Mouse (Mus musculus): ENCODE measurements at regions not wholly inside any gene's neighbourhood (a gene's known extent, or its start where the extent isn't known, plus 50 kb on each side); places are given as distances from the start of the nearest gene placed in this dataset.

DNA sequence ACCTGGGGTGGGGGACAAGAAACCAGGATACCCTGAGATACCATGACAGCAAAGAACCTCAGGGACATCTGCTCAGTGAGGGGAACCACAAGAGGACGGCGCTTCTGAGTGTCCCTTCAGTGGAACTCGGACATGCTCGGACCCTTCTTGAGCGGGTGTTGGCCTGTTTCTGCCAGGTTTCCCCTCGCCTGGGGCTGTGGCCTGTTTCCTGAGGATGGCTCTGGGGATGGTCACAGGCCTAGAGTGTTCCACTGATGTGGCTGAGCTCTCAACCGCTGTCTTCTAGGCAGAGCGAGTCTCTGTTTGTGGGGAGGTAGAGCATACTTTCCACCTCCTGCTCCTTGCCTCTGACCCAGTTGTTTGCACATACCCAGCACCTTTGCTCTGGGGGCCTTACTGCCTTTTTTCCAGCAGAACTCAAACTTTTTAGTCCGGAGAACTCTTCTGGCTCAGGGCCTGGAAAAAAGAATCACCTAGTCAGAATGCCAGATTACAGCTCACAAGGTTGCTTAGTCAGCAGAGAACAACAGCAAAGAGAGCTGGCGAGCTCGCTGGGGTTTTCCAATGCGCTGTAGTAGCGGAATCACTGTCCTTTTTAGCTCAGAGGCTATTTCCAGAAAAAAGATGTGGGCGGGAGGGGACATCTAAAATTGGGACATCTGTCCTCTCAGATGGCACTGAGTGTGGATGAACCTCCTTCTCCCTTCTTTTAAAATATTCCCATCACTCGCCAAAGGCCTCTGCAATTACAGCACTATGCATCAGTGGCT is 65.3 kb downstream of the Med10 start:
- DNase-seq: no peak

DNA sequence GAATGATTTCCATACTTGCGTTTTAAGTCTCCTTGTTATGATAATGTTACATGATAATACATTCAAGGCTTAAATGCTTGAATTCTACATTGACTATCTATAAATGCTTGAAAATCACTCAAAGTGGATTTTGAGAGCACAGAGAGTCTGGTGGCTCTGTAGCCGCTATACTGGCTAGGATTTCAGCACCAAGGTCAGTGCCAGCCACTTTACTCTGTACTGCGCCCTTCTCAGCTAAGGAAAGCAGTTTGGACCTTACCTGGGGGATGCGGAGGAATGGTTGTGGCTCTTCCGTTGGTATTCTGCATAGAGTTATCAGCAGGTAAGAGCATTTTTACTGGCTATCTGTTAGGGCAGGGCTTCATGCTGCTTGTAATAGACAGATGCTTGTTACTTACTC is 94.3 kb downstream of the Med10 start:
- peak; percentile 5 for DNase-seq

DNA sequence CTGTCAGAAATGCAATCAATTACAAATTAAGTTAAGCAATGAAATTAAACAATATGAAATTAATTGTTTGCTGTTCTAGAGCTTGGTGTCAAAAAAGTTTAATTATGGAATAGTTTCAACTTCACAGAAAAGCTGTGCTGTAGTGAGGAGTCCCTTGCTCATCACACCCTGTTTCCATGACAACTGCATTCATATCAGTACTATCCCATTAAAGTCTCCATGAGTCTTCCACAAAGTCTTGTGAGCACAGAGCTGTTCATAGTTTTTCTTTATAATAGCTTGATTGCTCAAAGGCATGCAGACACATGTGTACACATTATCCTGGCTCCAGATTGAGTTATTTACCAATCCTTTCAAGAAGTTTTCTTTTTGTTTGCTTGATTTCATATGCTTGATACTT is 98.9 kb downstream of the Med10 start:
- no peak for DNase-seq

DNA sequence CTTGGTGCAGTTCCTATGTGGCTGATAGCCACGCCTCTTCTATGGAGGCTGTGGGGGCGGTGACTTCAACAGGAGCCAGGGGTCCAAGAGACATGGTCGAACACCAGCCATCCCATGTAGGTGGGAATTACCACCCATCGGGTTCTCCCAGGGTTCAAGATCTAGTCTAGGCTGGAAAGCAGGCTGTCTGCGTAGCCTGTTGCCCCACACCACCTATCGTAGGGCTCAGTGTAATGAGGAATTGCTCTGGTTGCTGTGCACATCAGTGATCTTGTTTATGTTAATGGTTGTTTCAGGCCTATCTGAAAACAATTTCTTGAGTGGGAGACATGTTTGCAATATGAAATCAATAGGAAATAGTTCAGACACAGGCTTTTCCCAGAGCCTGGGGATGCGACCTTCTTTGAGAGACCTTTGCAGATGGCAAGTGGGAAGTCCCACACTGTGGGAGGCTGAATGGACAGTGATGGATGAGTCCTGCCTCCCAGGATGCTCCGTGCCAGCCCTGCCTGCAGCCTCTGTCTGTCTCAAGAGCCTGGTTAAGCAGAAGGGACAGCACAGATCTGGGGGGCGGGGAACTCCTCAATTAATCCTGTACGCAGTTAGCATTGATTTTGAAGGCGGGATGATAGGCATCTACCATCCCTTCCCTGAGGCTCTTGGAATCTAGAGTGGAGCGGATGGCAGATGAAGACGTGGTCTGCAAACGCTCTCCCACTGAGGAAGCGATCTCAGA is 104.8 kb downstream of the Med10 start:
- DNase-seq: no peak

DNA sequence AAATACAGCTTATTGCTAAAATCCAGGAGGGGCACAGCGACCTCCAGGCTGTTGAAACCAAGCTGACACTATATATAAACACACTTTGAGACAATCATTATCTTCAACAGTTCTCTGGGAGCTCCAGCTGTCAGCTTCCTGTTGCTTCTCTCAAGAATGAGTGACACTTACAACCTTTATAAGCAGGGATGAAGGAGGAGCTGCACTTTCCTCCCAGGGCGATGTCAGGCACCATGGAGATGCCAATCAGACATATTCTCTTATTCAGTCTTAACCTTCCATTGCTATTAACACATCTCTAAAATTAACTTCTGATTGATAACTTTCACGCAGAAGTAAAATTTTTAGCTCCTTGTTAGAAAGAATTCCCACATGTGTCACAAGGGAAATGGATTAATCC is 113.6 kb downstream of the Med10 start:
- DNase-seq: no peak

DNA sequence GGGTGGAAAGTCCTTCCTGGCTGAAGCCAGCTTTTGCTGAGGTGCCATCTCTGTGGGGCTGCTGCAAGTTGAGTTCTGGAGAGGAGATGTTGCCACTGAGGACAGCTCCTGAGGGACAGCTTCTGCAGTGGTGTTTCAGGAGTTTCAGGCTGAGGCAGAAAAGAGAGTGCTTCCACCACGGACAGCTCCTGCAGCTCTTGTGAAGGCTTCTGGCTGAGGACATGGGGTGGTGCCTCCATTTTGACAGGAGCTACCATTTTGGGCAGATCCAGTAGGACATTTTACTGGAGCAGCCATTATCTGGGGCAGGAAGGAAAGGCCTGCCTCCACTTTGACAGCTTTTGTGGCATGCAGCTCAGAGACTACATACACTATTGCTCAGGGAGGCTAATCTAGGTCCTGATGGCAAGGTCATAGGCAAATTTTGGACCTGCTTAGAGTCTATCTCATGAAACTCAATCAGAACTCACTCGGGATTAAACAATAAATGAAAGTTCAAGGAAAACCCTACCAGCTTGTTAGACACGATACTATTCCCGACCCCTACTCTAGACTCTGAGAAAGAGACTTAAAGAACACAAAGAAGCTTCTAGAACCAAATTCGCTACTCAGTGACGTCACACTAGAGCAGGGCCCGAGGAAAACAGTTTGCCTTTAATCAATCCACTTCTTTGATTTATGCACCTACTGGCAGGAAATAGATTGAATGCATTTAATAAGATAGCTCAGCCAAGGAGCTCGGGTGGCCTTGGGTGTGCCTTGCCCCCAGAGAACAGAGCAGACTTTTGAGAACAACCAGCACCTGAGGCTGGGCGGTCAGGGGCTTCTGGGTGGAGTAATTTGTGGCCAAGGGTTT is 130.7 kb downstream of the Med10 start:
- no peak for DNase-seq

DNA sequence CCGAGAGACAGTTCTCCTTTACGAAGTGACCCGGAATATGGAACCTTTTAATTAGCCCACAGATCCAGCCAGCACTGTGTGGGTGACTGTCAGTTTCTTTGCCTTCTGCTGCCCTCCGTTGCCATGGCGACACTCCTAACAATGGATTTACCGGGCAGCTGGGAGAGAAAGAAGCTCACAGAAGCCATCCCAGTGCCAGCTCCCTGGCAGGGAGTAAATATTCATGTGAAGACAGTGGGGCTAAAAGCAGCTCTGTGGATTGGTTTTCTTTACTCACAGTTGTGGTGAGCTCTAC is 131.3 kb downstream of the Med10 start:
- no peak for DNase-seq

DNA sequence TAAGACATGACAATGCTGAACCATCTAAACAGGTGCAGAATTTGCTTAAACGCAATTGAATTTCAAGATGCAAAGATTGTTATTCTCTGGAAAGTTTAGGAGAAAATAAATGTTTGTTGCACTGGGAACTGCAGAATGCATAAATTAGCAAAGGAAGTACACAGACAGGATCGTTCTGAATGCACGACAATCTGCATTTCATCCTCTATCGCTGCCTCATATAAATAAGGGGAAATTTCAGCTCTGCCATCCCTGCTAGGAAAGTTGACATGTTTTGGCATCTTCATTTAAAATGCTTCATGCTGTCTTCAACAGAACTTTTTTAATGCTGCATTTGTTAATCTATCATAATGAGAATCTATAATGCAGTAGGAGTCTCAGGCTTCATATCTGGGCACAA is 137.6 kb downstream of the Med10 start:
- DNase-seq: no peak

DNA sequence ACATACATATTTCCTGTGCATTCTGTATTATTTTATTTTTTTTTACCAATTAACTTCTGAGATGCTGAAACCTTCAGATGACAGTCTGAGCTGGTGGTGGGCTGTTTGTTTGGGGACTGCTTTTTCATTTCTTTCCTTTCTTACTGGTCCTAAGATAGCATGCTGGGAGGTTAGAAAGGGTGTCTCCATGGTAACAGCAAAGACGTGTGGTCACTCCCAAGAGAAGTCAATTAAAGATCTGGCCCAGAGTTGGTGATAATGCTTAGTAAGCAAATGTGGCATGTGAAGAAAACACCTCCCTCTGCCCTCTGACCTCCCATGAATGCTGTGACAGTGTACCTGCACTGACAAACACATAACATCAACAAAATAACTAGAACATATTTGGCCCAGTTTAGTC is 142.5 kb downstream of the Med10 start:
- no peak for DNase-seq

DNA sequence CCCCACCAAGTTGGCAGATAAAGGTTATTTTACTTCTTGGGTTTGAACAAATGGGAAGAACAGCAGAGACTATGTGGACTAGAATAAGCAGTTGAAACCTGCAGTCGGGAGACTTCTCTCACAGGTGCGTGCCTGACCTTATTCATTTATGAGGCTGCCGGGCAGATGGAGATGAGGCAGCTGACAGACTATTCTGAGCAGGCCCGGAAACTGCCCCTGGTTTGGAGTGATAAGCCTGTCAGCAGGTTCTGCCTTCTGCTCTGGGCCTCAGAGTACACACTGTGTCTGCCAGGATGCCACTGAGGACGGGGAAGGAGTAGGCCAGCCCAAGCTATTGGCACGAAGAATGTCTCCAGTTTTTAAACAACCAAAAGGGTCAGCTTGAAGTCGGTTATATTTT is 144.4 kb downstream of the Med10 start:
- DNase-seq: no peak

DNA sequence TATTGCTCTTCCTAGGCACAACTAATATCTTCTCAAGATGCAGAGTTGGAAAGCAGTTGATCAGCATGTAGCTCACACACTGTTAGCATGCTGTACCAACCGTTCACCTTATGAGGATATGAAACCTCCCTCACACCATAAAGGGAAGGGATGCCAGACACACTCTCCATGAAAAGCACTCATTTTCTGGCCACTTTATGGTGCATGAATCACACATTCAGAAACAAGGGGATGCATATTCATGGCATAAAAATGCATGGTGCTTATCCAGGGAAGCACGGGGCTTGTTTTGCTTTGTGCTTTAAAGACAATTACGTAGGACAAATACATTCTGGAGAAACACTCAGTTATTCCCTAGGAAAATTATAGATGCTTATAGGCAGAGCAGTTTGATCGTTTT is 149.9 kb downstream of the Med10 start:
- no peak for DNase-seq

DNA sequence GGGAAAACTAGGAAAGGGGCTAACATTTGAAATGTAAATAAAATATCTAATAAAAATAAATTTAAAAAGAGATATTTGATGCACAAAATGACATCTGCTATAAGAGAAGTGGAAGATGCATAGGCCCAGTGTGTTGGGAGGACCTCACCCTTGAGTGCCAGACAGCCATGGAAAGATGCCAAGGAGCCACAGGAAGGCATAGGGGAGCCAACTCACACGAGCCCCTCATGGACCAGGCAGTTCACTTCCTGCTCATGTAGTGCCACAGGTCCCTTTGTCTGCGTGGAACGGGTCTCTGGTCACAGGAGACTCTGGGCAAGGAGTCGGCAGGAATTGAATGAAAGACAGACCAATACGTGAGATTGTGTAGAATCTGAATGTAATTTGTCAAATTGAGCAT is 152.0 kb downstream of the Med10 start:
- DNase-seq: no peak

DNA sequence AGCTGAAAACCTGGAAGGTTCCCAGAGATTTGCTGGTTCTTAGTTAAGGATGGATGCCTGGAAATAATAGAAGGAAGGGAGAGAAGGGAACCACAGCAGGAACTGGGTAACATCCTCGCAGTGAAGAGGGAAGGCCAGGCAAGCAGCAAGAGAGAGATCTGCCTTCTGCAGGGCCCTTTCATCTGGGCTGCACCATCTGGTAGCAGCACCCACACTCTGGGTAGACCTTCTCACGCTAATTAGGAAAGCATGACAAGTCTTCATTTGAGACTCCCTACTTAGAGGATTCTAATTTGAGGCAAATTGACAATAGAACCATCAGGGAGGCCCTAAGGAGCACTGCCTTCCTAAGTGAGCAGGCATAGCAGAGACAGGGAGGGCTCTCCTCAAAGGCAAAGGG is 153.3 kb downstream of the Med10 start:
- DNase-seq: no peak

DNA sequence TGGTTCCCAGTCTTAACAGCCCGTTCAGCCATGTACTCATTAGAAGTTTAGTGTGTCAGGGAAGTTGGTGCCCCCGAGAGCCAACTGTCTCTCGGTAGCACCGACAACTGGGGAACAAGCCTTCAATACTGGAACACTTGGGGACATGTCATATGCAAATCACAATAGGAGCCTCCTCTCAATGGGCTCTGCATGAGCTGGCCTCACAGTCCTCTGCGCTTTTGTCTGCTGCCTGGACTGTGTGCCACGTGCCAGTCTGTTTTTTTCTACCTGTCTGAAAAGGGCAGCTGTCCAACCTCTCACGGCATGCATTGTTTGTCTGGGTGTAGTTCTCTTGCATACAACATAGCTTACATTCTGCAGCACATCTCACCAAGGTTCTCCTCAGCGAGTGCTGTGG is 161.7 kb downstream of the Med10 start:
- no peak for DNase-seq

DNA sequence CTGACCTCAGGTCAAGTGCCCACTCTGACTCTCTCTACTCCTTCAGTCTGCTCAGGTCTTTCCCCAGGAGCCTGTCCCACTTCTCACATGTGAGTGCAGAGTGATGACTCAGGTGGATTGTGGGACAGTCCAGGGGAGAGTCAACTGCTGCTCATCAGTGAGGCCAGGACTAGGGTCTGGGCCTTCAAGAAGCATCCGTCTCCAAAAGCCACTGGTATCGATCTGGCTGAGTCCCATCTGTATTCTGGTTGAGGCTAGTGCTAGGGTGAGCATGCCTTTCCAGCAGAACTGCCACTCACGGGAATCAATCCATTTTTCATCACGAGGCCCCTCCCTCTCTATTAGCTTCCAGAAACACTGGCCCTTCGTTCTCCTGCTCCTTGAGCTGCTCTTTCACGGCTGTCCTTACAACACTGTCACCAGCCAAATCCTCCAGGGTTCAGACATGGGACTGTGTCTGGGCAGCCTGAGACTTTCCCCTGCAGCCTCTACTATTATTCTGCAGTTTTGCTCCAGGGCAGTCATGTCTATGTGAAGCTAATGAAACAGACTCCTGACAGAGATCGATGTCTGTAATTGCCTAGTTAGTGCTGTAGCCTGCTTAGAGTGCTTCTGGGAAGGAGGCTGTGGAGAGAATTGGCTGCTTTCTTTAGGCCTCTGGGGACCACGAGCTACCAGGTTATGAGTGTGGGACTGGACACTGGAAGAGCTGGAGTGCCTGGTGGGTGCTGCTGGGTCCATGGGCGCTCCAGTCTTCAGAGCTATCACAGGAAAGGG is 169.3 kb downstream of the Med10 start:
- no peak for DNase-seq

DNA sequence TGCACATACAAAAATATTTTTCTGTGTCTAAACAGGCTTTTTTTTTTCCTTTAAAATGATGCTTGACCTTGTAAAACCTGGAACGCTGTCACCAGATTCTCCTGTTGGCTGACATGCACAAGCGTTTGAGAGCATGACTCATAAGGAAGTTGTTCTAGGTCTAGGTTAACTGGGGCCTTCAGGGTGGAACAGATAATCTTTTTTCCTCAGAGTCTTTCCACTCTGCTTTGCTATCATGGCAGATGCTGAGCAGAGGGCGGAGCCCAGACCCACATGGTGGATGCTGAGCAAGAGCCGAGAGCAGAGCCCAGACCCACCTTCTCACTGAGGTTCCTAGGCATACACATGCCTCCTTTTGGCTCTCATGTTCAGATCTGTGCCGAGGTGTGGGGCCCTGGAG is 172.6 kb downstream of the Med10 start:
- DNase-seq: no peak

DNA sequence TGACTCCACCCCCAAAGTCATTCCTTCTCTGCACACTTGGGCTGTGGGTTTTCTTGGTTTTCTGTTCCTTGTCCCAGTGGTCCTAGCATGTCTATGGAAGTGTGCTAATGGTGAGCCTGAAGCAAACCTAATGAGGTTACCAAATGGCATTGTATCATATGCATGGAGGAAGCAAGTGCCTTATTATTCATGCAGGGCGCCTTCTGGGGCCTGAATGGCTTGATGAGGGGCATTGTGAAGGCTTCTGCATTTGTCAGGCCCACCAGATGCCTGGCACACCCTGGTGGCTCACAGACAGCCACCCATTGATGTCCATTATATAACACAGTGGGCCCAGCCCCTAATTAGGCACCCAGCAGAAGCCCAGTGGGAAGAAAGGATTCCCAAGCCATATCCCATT is 182.0 kb downstream of the Med10 start:
- DNase-seq: no peak

DNA sequence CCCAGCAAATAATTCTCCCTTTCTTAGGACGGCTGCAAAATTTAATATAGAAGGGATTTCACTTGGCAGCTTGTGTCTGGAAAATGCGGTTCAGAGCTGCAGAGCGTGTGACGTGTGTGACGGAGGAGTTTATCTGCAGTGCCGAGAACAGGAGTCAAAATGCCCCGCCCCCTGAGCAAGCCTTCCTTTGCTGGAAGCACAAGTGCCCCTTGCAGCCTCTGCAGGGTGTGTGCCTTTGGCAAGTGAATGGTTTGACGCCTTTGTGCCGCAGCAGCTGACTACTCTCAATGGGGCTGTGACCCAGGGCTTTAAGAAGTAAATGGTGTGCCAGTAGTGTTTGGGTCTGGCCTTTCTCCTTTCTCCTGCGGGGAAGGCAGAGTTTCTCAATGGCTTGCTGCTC is 185.0 kb downstream of the Med10 start:
- DNase-seq: peak; percentile 6

DNA sequence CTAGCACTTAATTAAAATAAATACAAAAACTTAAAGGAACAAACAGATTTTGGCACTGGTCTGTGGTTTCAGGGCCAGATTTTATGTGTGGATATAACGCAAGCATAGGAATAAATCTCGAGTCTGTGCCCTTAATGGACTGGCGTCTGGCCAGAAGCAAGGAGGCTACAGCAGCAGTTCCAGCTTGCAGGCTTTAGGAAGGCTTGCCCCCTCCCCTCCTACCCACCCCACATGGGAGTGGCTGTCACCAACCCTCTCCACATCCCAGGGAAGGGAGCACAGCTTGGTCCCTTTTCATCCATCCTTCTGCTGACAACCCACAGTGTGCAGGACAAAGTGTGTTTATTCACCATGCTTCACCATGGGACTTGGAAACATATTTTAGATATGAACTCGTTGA is 186.1 kb downstream of the Med10 start:
- peak; percentile 12 for DNase-seq

DNA sequence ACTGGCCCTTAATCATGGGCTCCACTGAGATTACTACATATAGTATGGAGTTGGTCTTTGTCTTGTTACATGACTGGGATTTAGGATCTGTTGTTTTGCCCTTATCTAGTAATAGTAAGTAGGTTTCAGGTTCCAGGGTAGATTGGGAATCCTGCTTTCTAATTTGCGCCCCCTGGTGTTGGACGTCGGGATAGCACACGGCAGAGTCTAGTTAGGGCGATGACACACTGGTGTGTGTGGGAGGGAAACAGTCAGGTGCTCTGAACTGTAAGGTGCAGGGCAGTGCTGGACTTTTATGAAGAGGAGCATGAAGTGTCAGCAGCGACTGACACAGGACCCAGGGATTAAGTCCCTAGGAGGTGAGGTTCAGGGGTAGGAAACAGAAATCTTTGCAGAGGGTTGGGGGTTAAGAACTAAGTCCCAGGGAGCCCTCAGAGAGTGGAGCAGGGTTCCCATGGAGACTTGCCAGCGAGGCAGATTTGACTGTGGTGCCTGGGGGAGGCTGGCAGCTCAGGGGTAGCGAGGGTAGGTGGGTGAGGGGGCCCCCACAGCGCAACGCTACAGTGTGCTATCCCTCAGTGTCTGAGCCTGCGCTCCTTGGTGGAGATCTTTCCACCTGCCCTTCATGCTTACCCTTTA is 189.2 kb downstream of the Med10 start:
- peak; percentile 74 for DNase-seq

DNA sequence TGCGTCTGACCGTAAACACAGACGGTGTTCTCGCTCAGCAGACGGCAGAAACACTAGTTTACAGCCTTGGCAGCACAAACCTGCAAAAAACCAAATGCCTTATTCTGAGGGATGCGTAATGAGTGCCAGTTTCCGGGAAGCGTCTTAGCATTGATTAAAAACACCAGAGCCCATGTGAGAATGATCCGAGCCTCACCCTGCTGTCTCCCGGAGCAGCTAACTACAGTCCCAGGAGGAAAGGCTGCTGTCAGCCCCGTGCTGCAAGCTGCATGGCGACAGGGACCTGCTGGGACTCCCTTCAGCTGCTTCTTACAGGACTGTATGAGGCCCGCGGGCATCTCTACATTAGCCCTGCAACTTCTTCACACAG is 189.7 kb downstream of the Med10 start:
- DNase-seq: no peak

DNA sequence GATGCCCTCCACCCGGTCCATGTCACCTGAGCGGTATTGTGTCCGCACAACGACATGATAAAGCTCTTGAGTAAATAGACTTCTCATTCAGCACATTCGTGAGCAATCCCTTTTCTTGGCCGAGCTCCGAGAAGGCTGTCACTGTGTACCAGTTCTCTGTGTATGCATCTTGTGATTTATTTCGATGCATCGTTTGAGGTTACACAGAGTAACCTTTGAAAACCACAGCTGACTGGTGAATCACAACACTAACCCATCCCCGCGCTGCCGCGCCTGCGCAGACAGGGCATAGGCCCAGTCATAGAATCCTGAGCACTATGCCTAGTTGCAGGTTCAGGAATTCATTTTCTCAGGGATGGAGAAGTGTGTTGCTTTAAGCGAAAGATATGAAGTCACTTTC is 201.4 kb downstream of the Med10 start:
- peak; percentile 55 for DNase-seq
